Mouse (Mus musculus) liver, adult 2 months (tissue): ENCODE results near the gene Elovl7. TPM values are rescaled to one million over a fixed set of nuclear protein-coding genes. Genes with fewer than 3 reads are reported as not detected.

Experiments
- DNase-seq: peaks from one replicate; pipeline ENCODE4 v3.0.0-alpha.2; 2011; ENCODE audit warnings: low read depth, low spot score; ENCODE audit errors: extremely low read depth
- H3K27ac ChIP-seq: fragments of 200-500 bp; replicated peaks from 2 replicates; pipeline ENCODE4 v1.5.1; 2012; ENCODE audit warnings: low read depth, mild to moderate bottlenecking, control low read depth, inconsistent platforms, low read length; ENCODE audit not compliant: insufficient read depth
- H3K27me3 ChIP-seq: fragments of 200-500 bp; 2 replicates; pipeline ENCODE4 v1.6.1; 2012; ENCODE audit warnings: mild to moderate bottlenecking, moderate library complexity, low read length, inconsistent platforms; ENCODE audit not compliant: control insufficient read depth, insufficient read depth
- H3K36me3 ChIP-seq: fragments of 200-500 bp; 2 replicates; pipeline ENCODE4 v1.6.1; 2012; ENCODE audit warnings: low read length, inconsistent platforms; ENCODE audit not compliant: control insufficient read depth, insufficient read depth
- H3K4me1 ChIP-seq: fragments of 200-500 bp; 2 replicates; pipeline ENCODE4 v1.6.1; 2011; ENCODE audit warnings: low read length; ENCODE audit not compliant: control insufficient read depth, insufficient read depth
- H3K4me3 ChIP-seq: fragments of 200-500 bp; 2 replicates; pipeline ENCODE4 v1.5.1; 2011; ENCODE audit warnings: low read depth, mild to moderate bottlenecking, control low read depth, low read length, moderate library complexity; ENCODE audit not compliant: insufficient read depth
- H3K79me2 ChIP-seq: fragments of 200-500 bp; 2 replicates; pipeline ENCODE4 v1.6.1; 2012; ENCODE audit warnings: inconsistent platforms, mild to moderate bottlenecking, low read length, moderate library complexity; ENCODE audit not compliant: control insufficient read depth, insufficient read depth
- H3K9ac ChIP-seq: fragments of 200-500 bp; 2 replicates; pipeline ENCODE4 v1.6.1; 2012; ENCODE audit warnings: low read depth, mild to moderate bottlenecking, control low read depth, inconsistent platforms, low read length
- CTCF ChIP-seq: fragments of 200-500 bp; IDR thresholded peaks from 2 replicates; pipeline ENCODE4 v1.5.1; 2011; ENCODE audit warnings: low read depth, low read length, control low read depth
- POLR2A ChIP-seq: fragments of 200-500 bp; IDR thresholded peaks from 2 replicates; pipeline ENCODE4 v1.6.1; 2011; ENCODE audit warnings: low read length, control low read depth; ENCODE audit not compliant: insufficient read depth; ENCODE audit errors: extremely low read depth
- WGBS: fragments of 180-500 bp; shearing (Covaris S2); methylation state at CpG from one replicate; pipeline ENCODE4 v1.1.7; 2018; 5-methylcytosine and 5-hydroxymethylcytosine counted together
- polyA plus RNA-seq: library from polyadenylated mRNA; depleted of rRNA; stranded (reverse); fragments of >200 nt; gene quantifications from 2 replicates; pipeline ENCODE4 v1.2.3, GENCODE M21; 2012
- total RNA-seq: library from RNA; depleted of rRNA; stranded (reverse); fragments of >200 nt; gene quantifications from 2 replicates; pipeline ENCODE4 v1.2.3, GENCODE M21; 2014

Gene Elovl7
- total and polyA plus RNA-seq, 2 experiments = 0.05 to 0.09 TPM

DNA sequence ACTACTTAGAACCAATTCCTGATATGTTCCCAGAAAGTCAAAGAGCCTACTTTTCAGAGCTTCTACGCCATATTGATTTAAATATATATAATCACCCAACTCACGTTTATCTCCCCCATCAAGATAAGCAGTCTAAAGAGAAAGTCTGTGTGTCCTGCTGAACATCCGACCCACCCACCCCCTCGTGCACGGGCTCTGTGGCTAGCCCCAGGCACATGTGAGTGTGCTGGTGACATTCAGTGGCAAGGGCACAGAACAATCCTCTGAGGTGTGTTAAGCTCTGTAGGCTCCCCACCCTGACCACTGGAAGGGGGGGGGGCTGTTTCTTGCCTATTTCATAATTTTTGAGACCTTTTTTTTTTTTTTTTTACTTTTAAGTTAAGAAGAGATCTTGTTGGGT is 84.0 kb downstream of the Elovl7 start:
- TF ChIP-seq POLR2A (no peak), CTCF (no peak)
- H3K79me2 ChIP-seq = no peaks in the 10 kb centered on the region
- H3K36me3 ChIP-seq = no peaks in the 10 kb centered on the region
- H3K4me1 ChIP-seq = no peaks in the 10 kb centered on the region
- H3K27ac ChIP-seq = no peak overlapping the region
- no peak overlapping the region for H3K4me3 ChIP-seq
- no peak for DNase-seq
- no peaks in the 10 kb centered on the region for H3K27me3 ChIP-seq
- 37% methylated on average over 5 of the region's 5 CpGs for whole genome bisulfite sequencing
- no peak overlapping the region for H3K9ac ChIP-seq

DNA sequence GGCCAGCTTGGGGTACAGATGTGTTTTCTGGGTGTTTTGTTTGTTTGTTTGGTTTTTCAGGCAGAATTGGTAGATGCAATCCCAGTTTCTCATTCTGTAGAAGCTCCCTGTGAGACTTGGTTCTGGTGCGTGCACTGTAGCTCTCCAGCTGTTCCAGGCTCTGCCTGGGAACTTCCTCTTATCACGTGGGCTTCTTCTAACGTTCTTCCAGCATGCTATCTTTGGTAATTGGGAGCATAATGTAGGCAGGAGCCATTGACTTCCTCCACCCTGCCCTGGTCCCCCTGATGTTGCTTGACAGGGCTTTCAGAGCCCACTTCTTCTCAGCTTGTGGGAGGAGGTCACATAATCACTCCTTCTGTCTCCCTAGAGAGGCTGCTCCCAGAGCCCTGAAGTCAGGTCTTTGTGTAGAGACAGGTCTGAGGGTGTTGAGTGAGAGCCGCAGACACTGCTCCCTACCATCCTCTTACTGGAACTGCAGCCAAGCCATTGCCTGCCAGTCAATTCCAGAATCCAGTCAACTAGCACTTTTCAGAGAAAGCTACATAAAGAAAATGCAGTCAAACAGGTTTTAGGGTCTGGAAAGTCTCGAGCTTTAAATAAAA is 86.2 kb downstream of the Elovl7 start:
- TF ChIP-seq CTCF = no peak
- TF ChIP-seq POLR2A = no peak
- no peaks in the 10 kb centered on the region for H3K27me3 ChIP-seq
- DNase-seq = no peak
- no peaks in the 10 kb centered on the region for H3K36me3 ChIP-seq
- H3K9ac ChIP-seq = no peak overlapping the region
- 40% methylated on average over 5 of the region's 5 CpGs for WGBS
- H3K4me3 ChIP-seq = no peak overlapping the region
- H3K4me1 ChIP-seq = no peaks in the 10 kb centered on the region
- H3K27ac ChIP-seq = no peak overlapping the region
- no peaks in the 10 kb centered on the region for H3K79me2 ChIP-seq

DNA sequence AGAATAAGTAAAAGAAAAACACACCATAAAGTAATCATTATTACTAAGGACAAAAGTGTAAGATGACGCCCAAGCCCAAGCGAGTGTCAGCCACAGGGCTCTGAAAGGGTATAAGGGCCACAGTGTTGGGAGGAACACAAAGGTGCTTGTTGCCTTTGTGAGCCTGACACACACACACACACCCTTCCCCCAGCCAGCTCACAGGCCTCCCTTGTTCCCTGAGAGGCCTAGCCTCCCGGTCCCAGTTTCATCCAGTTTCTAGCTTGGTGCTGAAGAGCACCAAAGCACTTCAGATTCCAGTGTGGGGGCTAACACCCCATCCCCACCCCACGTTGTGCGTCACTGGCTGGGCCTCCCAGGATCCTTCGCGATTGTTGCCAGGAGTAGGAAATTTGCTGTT is 87.2 kb downstream of the Elovl7 start:
- 77% methylated on average over 7 of the region's 7 CpGs for WGBS
- TF ChIP-seq POLR2A = no peak
- TF ChIP-seq CTCF = no peak
- Histone ChIP-seq H3K36me3 (no peaks in the 10 kb centered on the region), H3K4me1 (no peaks in the 10 kb centered on the region), H3K79me2 (no peaks in the 10 kb centered on the region), H3K4me3 (no peak overlapping the region), H3K27me3 (no peaks in the 10 kb centered on the region), H3K9ac (no peak overlapping the region), H3K27ac (no peak overlapping the region)
- DNase-seq = no peak

GRCm38 (mm10) chr13:108302957-108303675 is 88.9 kb downstream of the Elovl7 start:
- no peaks in the 10 kb centered on the region for H3K4me1 ChIP-seq
- TF ChIP-seq CTCF (no peak), POLR2A (no peak)
- WGBS = 90% methylated on average over 7 of the region's 7 CpGs
- no peak overlapping the region for H3K27ac ChIP-seq
- DNase-seq = no peak
- no peaks in the 10 kb centered on the region for H3K27me3 ChIP-seq
- no peak overlapping the region for H3K9ac ChIP-seq
- no peaks in the 10 kb centered on the region for H3K79me2 ChIP-seq
- no peaks in the 10 kb centered on the region for H3K36me3 ChIP-seq
- no peak overlapping the region for H3K4me3 ChIP-seq

DNA sequence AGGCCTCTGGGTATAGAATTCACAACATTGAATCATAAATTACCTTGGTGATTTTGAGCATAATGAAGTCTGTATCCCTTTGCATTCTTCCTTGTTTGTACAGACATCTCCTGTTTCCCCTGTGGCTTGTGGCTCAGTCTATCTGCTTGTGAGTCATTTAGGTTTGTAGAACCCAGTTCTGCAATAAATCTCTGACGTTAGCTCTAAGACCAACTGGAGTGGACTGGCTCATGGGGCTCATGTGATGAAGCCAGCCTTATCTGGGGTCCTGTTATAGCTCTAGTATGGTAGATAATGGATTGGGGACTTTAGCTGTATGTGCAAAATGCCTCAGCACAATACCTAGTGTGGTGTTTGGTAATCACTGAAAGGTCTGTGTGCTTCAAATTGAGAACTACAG is 89.6 kb downstream of the Elovl7 start:
- no peaks in the 10 kb centered on the region for H3K27me3 ChIP-seq
- H3K4me1 ChIP-seq = no peaks in the 10 kb centered on the region
- DNase-seq = no peak
- H3K9ac ChIP-seq = no peak overlapping the region
- H3K27ac ChIP-seq = no peak overlapping the region
- no peaks in the 10 kb centered on the region for H3K36me3 ChIP-seq
- H3K79me2 ChIP-seq = no peaks in the 10 kb centered on the region
- WGBS = 91% methylated on average over 1 of the region's 1 CpGs
- H3K4me3 ChIP-seq = no peak overlapping the region
- no peak for TF ChIP-seq CTCF

GRCm38 (mm10) chr13:108304680-108305079 is 90.5 kb downstream of the Elovl7 start:
- H3K27me3 ChIP-seq = no peaks in the 10 kb centered on the region
- H3K27ac ChIP-seq = no peak overlapping the region
- no peak overlapping the region for H3K4me3 ChIP-seq
- H3K36me3 ChIP-seq = no peaks in the 10 kb centered on the region
- no peak overlapping the region for H3K9ac ChIP-seq
- no peak for DNase-seq
- TF ChIP-seq CTCF = no peak
- no peak for TF ChIP-seq POLR2A
- WGBS = 63% methylated on average over 2 of the region's 2 CpGs
- H3K4me1 ChIP-seq = no peaks in the 10 kb centered on the region
- no peaks in the 10 kb centered on the region for H3K79me2 ChIP-seq
